Mouse (Mus musculus) ovary, adult 2 months (tissue): Measurements from ENCODE around the gene Zfp648. TPM values are rescaled to one million over a fixed set of nuclear protein-coding genes. Genes with fewer than 3 reads are reported as not detected.

ENCODE experiments used
- polyA plus RNA-seq: library from polyadenylated mRNA; depleted of rRNA; stranded (reverse); fragments of >200 nt; gene quantifications from 2 replicates; pipeline ENCODE4 v1.2.3, GENCODE M21; 2012; rRNA removed

The Zfp648 gene
- polyA plus RNA-seq, result 0.58 and 0.73 TPM in 2 replicates

GRCm38 (mm10) chr1:154200955-154201722 is at the start of gene Zfp648:
TSS of gene Zfp648 (plus strand) at chr1:154201187.

